Mouse (Mus musculus) inflammation-experienced regulatory T-cells, adult 6 months (primary cell): ENCODE data around the gene Mcoln1. TPM values are rescaled to one million over a fixed set of nuclear protein-coding genes. Genes with fewer than 3 reads are reported as not detected.

Experiments
- polyA plus RNA-seq, 3 experiments: library from polyadenylated mRNA; unstranded; fragments of 100-300 nt; shearing (Covaris generic); gene quantifications; one replicate each; pipeline ENCODE4 v1.2.1; 2017

Gene Mcoln1
- polyA plus RNA-seq, 3 experiments from 2014 or later = 15.3 to 26.3 (median 24.0) TPM

Other genes starting within 250 kb of the Mcoln1 start
- 10 to 100 TPM in 2 of 3 experiments, 1 to 10 TPM in 1; 3.8 to 13.2 (median 12.0) TPM for gene Insr, start 220.8 kb upstream of the Mcoln1 start, polyA plus RNA-seq
- gene A430078G23Rik, start 147.0 kb upstream of the Mcoln1 start, polyA plus RNA-seq = 10 to 100 TPM; 29.9 to 51.2 (median 36.9) TPM
- 10 to 100 TPM; 21.3 to 30.9 (median 30.4) TPM for gene Arhgef18, start 107.5 kb upstream of the Mcoln1 start, polyA plus RNA-seq
- 10 to 100 TPM in 2 of 3 experiments, 1 to 10 TPM in 1; 9.0 to 20.4 (median 16.7) TPM for gene Pex11g, start 32.8 kb upstream of the Mcoln1 start, polyA plus RNA-seq
- not detected for gene Tex45, start 29.6 kb upstream of the Mcoln1 start, polyA plus RNA-seq
- under 1 TPM in 2 of 3 experiments, not detected in 1; 0.60 to 0.86 TPM for gene Zfp358, start 7.3 kb upstream of the Mcoln1 start, polyA plus RNA-seq
- 10 to 100 TPM; 20.6 to 32.6 (median 27.7) TPM for gene Pnpla6, start 14.9 kb downstream of the Mcoln1 start, polyA plus RNA-seq
- gene C330021F23Rik, start 67.5 kb downstream of the Mcoln1 start, polyA plus RNA-seq = under 1 TPM in 1 of 3 experiments, not detected in 2; 0.74 TPM
- not detected for gene Camsap3, start 86.8 kb downstream of the Mcoln1 start, polyA plus RNA-seq
- gene Xab2, start 120.9 kb downstream of the Mcoln1 start, polyA plus RNA-seq = 10 to 100 TPM; 58.7 to 87.4 (median 83.2) TPM
- gene Pet100, start 121.1 kb downstream of the Mcoln1 start, polyA plus RNA-seq = 100 to 1,000 TPM; 122 to 150 (median 138) TPM
- not detected for gene Pcp2, start 125.1 kb downstream of the Mcoln1 start, polyA plus RNA-seq
- 100 to 1,000 TPM; 180 to 262 (median 191) TPM for gene Stxbp2, start 130.5 kb downstream of the Mcoln1 start, polyA plus RNA-seq
- not detected for gene Retn, start 155.3 kb downstream of the Mcoln1 start, polyA plus RNA-seq
- under 1 TPM in 1 of 3 experiments, not detected in 2; 0.48 TPM for gene Mcemp1, start 165.3 kb downstream of the Mcoln1 start, polyA plus RNA-seq
- not detected for gene Fcor, start 171.9 kb downstream of the Mcoln1 start, polyA plus RNA-seq
- 10 to 100 TPM; 19.6 to 27.0 (median 23.3) TPM for gene Trappc5, start 175.8 kb downstream of the Mcoln1 start, polyA plus RNA-seq
- 1 to 10 TPM in 2 of 3 experiments, under 1 TPM in 1; 0.85 to 1.9 (median 1.9) TPM for gene Fcer2a, start 193.7 kb downstream of the Mcoln1 start, polyA plus RNA-seq
- not detected for gene Clec4g, start 220.2 kb downstream of the Mcoln1 start, polyA plus RNA-seq
- 1 to 10 TPM in 2 of 3 experiments, not detected in 1; 1.1 to 2.6 TPM for gene Cd209a, start 248.5 kb downstream of the Mcoln1 start, polyA plus RNA-seq